Mouse (Mus musculus) megakaryocyte, embryonic 14.5 days (primary cell): ENCODE measurements around the gene H2-M10.4.

Source experiments
- FLI1 ChIP-seq: IDR thresholded peaks from 2 replicates; pipeline ENCODE4 v1.6.1; 2012; ENCODE audit warnings: low read length, inconsistent platforms, mixed read lengths
- GATA1 ChIP-seq: IDR thresholded peaks from 3 replicates; pipeline ENCODE4 v1.6.1; 2012; ENCODE audit warnings: mixed read lengths, low read length, inconsistent platforms, borderline replicate concordance

DNA sequence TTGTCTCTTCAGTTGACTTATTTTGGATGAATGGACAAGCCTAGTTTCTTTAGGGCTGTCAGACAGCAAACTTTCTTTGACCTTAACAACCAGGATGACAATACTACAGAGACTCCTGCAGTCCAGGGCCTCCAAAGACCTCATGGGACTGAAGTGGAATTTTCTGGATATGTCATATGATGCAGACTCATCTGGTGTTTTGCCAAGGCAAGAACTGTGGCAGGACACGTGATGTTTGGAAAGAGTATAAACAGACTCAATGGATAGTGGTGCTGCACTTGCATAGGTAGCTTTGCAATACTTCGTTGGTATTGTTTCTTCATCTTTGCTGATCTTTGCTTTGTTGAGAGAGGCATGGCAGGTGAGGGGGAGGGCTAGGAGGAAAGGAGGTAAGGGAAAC lies 44.7 kb downstream of the H2-M10.4 start:
- TF ChIP-seq FLI1: no peak
- TF ChIP-seq GATA1: no peak
